Mouse (Mus musculus) cortical plate, adult 2 months (tissue): ENCODE measurements at regions not wholly inside any gene's neighbourhood (a gene's known extent, or its start where the extent isn't known, plus 50 kb on each side); places are given as distances from the start of the nearest gene placed in this dataset.

ENCODE experiments used
- H3K27ac ChIP-seq: fragments of 200-500 bp; 2 replicates; pipeline ENCODE4 v1.5.1; 2012; ENCODE audit warnings: low read length, control low read depth, inconsistent platforms; ENCODE audit not compliant: insufficient read depth
- H3K4me1 ChIP-seq: fragments of 200-500 bp; 2 replicates; pipeline ENCODE4 v1.6.1; 2011; ENCODE audit warnings: low read length; ENCODE audit not compliant: control insufficient read depth, insufficient read depth
- H3K4me3 ChIP-seq: fragments of 200-500 bp; 2 replicates; pipeline ENCODE4 v1.5.1; 2011; ENCODE audit warnings: mild to moderate bottlenecking, low read length, control low read depth; ENCODE audit not compliant: insufficient read depth
- CTCF ChIP-seq: fragments of 200-500 bp; IDR thresholded peaks from 2 replicates; pipeline ENCODE4 v1.5.1; 2011; ENCODE audit warnings: mild to moderate bottlenecking, control low read depth, low read length; ENCODE audit not compliant: insufficient read depth; ENCODE audit errors: extremely low read depth
- POLR2A ChIP-seq: fragments of 200-500 bp; IDR thresholded peaks from 2 replicates; pipeline ENCODE4 v1.6.1; 2011; ENCODE audit warnings: mild to moderate bottlenecking, low read length, control low read depth; ENCODE audit not compliant: insufficient read depth; ENCODE audit errors: extremely low read depth

- no peak overlapping the region for H3K27ac ChIP-seq
- no peaks in the 10 kb centered on the region for H3K4me1 ChIP-seq
- TF ChIP-seq CTCF (no peak), POLR2A (no peak)
- no peak overlapping the region for H3K4me3 ChIP-seq
Observed at GRCm38 (mm10) chr13:86274926-86275622, 228.4 kb upstream of the Cox7c start.

GRCm38 (mm10) chr13:86238054-86238453 is 191.3 kb upstream of the Cox7c start:
- no peak overlapping the region for H3K4me3 ChIP-seq
- no peaks in the 10 kb centered on the region for H3K4me1 ChIP-seq
- H3K27ac ChIP-seq = no peak overlapping the region
- 0 out of 2 replicates have a peak, but pooled peaks have one; percentile 14 for TF ChIP-seq CTCF
- TF ChIP-seq POLR2A = no peak

DNA sequence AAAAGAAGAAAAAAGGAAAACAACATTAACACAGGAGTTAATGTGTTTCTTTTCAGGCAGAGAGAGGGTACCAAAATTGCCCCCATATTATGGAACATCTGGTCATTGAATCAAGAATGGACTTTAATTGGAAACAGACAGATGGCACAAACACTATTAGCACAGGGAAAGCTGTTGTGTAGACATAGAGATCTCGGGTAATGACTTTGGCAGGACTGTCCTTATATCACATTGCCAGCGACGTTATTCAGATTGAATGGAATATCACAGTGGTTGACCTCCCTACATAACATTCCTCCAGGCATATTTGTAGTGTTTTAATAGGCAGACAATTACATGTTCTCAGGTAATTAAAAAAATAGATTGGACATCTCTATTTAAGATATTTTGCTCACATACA is 158.9 kb upstream of the Cox7c start:
- TF ChIP-seq CTCF (no peak), POLR2A (no peak)
- Histone ChIP-seq H3K4me3 (no peak overlapping the region), H3K4me1 (no peaks in the 10 kb centered on the region), H3K27ac (no peak overlapping the region)

DNA sequence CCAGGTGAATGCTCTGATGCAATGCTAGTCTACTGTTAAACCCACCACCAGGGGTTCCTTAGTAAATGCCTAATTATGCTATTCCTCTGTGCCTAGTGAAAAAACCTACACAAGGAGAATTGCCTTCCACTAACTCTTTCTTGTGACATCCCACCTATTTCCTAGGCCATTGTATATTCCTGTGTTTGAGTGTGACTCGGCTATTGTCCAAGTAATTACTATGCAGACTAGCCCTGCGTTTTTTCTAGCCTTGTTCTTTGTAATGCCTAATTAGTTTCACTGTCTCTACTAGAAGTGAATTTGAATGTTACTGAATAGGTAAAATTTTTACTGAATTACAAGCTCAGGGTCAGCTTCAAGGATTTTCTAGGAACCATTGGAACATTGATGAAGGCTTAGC is 133.8 kb upstream of the Cox7c start:
- no peak for TF ChIP-seq POLR2A
- no peak for TF ChIP-seq CTCF
- no peak overlapping the region for H3K4me3 ChIP-seq

GRCm38 (mm10) chr13:86147331-86147730 is 100.6 kb upstream of the Cox7c start:
- Histone ChIP-seq H3K27ac (no peak overlapping the region), H3K4me3 (no peak overlapping the region), H3K4me1 (no peaks in the 10 kb centered on the region)
- TF ChIP-seq POLR2A (no peak), CTCF (no peak)

More for the DNA sequence above, 133.8 kb upstream of the Cox7c start:
- H3K4me1 ChIP-seq = no peaks in the 10 kb centered on the region
- H3K27ac ChIP-seq = no peak overlapping the region

DNA sequence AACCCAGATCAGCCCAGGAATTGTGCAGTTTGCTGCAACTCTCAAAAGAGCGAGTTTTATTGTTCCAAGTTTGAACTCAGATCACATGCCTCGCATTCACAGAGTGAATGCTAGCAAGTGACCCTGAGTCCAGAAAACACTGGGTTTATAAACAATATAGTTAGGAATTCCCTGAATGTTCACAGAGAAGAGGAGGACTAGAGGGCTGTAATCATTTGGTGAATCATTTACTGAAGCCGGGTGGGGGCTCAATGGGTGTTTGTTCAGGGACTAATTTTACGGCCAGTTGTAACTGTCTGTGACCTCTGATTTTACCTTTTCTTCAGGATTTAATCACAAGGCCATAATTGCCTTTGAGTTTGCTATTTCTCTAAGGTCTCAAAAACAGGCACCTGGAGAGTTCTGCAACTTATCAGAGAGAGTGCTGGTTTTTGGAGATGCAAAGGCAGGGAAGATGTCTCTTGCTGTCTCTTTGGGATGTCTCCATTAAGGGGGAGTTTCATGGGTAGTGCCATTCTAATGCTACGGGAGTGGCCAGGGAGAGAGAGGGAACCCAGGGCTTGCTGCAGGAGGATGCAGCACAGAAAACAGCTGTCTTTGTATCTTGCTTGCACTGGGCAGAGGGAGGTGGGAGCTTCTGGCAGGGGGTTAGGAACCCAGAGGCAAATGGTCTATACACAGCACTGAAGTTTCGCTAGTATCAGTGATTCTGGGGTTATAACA is 64.8 kb upstream of the Cox7c start:
- no peak overlapping the region for H3K27ac ChIP-seq
- H3K4me3 ChIP-seq = no peak overlapping the region
- H3K4me1 ChIP-seq = no peaks in the 10 kb centered on the region
- no peak for TF ChIP-seq POLR2A
- TF ChIP-seq CTCF = no peak

DNA sequence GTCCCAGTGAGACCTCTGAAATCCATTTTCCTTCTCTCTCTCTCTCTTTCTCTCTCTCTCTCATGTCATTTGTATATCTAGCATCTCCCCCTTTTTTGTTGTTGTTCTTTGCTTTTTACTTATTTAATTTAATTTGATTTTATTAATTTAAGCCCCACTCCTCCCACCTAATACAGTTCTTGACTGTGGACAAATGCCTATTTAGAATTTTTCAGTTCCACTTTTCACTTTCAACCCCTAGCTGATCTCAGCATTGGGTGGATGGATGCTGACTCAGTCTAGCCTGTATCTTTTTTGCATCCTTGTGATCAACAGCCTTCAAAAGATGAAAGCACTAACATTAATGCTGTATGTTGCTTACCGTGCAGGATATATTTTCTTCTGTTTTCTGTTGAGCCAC is 55.5 kb upstream of the Cox7c start:
- Histone ChIP-seq H3K27ac (no peak overlapping the region), H3K4me3 (no peak overlapping the region), H3K4me1 (no peaks in the 10 kb centered on the region)
- no peak for TF ChIP-seq POLR2A

GRCm38 (mm10) chr13:86097836-86098235 is 51.1 kb upstream of the Cox7c start:
- Histone ChIP-seq H3K4me1 (no peaks in the 10 kb centered on the region), H3K4me3 (no peak overlapping the region), H3K27ac (no peak overlapping the region)
- no peak for TF ChIP-seq CTCF
- no peak for TF ChIP-seq POLR2A

- H3K4me1 ChIP-seq = no peaks in the 10 kb centered on the region
- H3K27ac ChIP-seq = no peak overlapping the region
- TF ChIP-seq POLR2A (no peak), CTCF (no peak)
- H3K4me3 ChIP-seq = no peak overlapping the region
Observed at GRCm38 (mm10) chr13:86097291-86097690, 50.6 kb upstream of the Cox7c start.
